Comparison of ENCODE assay signal across 28 mouse cellular contexts in the genomic region with DNA sequence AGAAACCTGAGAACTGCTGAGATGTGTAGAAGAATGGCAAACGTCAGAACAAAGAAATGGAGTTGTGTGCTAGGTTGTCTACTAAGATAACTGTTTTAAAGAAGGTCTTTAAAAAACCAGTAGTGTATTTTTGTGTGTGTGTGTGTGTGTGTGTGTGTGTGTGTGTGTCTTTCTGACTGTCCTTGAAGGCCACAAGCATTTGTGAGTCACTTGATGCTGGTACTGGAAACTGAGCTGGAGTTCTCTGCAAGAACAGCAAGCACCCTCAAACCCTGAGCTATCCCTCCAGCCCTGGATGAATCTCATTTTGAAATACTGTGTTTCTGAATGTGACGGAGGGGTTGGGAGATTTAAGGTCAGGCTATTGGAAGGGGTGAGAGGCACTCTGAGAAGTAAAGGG. TPM values are rescaled to one million over a fixed set of nuclear protein-coding genes. Genes with fewer than 3 reads are reported as not detected.
DNase-seq lines count a peak whose midpoint lies in the region; ATAC-seq lines count a peak whose summit lies in the region.
"Had no signal": no experiment of that assay in that cellular context is flagged by ENCODE, and none has a peak within 500 bp of the region (broad histone marks: within the 10 kb centered on the region; RNA-seq: fewer than 3 reads in every experiment).

No protein-coding gene starts in this region.

- H3K4me3 ChIP-seq in liver, embryonic 12.5 days = no peak overlapping the region
- H3K4me3 ChIP-seq: embryonic facial prominence, embryonic 10.5 days; embryonic facial prominence, embryonic 13.5 days; erythroblast, embryonic 14.5 days; forebrain, embryonic 12.5 days; forebrain, embryonic 15.5 days; heart, adult 2 months; heart, embryonic 10.5 days; heart, embryonic 13.5 days; hindbrain, embryonic 12.5 days; hindbrain, embryonic 15.5 days; intestine, embryonic 15.5 days had no signal

- H3K27me3 ChIP-seq in liver, embryonic 12.5 days (replicated peaks) = no peaks in the 10 kb centered on the region
- H3K27me3 ChIP-seq: CH12.LX; embryonic facial prominence, embryonic 13.5 days; forebrain, embryonic 12.5 days; forebrain, embryonic 15.5 days; heart, embryonic 13.5 days; hindbrain, embryonic 12.5 days; hindbrain, embryonic 15.5 days; intestine, embryonic 15.5 days; Patski had no signal

- H3K27ac ChIP-seq in liver, embryonic 12.5 days = 0 out of 2 replicates have a peak overlapping the region, but pooled peaks have one; percentile 8
- H3K27ac ChIP-seq: embryonic facial prominence, embryonic 10.5 days; embryonic facial prominence, embryonic 13.5 days; forebrain, embryonic 12.5 days; forebrain, embryonic 15.5 days; heart, adult 2 months; heart, embryonic 10.5 days; heart, embryonic 13.5 days; hindbrain, embryonic 12.5 days; hindbrain, embryonic 15.5 days; intestine, embryonic 15.5 days had no signal

- H3K36me3 ChIP-seq in liver, embryonic 12.5 days = peaks cover 46% of the 10 kb centered on the region
- H3K36me3 ChIP-seq: forebrain, embryonic 15.5 days; hindbrain, embryonic 15.5 days; intestine, embryonic 15.5 days had no signal

- no peak overlapping the region for H3K4me2 ChIP-seq in liver, embryonic 12.5 days
- H3K4me2 ChIP-seq: embryonic facial prominence, embryonic 13.5 days; forebrain, embryonic 12.5 days; forebrain, embryonic 15.5 days; hindbrain, embryonic 12.5 days; hindbrain, embryonic 15.5 days; intestine, embryonic 15.5 days had no signal

- ATAC-seq in liver, embryonic 12.5 days = no peak
- ATAC-seq: forebrain, embryonic 15.5 days; intestine, embryonic 15.5 days; Patski had no signal

- peak; percentile 39 to 67 for DNase-seq in adrenal gland, adult (ENCODE audit: inconsistent age in 2 of 2, low spot score in 1 of 2)
- DNase-seq in adrenal gland, postnatal 25 days = no peak
- peak; percentile 21 for DNase-seq in adrenal gland, postnatal 14 days
- no peak for DNase-seq in adrenal gland, postnatal 4 days (ENCODE audit: low spot score in 2 of 2)
- DNase-seq in liver = no peak
- DNase-seq: B cell, adult 2 months; cerebellum, adult 11-12 months; cerebellum, adult 8-10 months; cerebellum, postnatal 10 days; cerebellum, postnatal 36 days; embryo, embryonic 11 days; gastrocnemius, postnatal 25 days; heart, adult 2 months; kidney, adult 11 months had no signal

- no peak overlapping the region for H3K9ac ChIP-seq in liver, embryonic 12.5 days
- H3K9ac ChIP-seq: embryonic facial prominence, embryonic 13.5 days; forebrain, embryonic 12.5 days; forebrain, embryonic 15.5 days; heart, embryonic 13.5 days; hindbrain, embryonic 12.5 days; hindbrain, embryonic 15.5 days; intestine, embryonic 15.5 days had no signal

- WGBS in liver, embryonic 12.5 days (ENCODE audit: insufficient replicate concordance) = 80% methylated on average over 2 of the region's 2 CpGs

- H3K9me3 ChIP-seq in liver, embryonic 12.5 days (replicated peaks) = no peaks in the 10 kb centered on the region
- H3K9me3 ChIP-seq: embryonic facial prominence, embryonic 10.5 days; embryonic facial prominence, embryonic 13.5 days; forebrain, embryonic 12.5 days; forebrain, embryonic 15.5 days; G1E; heart, embryonic 10.5 days; heart, embryonic 13.5 days; hindbrain, embryonic 12.5 days; hindbrain, embryonic 15.5 days; intestine, embryonic 15.5 days had no signal

- peaks cover 71% of the 10 kb centered on the region for H3K4me1 ChIP-seq in liver, embryonic 12.5 days

RNA-seq across cellular contexts. Expression of a gene that starts 4.1 kb away (rescaled TPM):
- total RNA-seq in adrenal gland, postnatal 25 days (2021) = 209 and 252 TPM in 2 replicates
- 179 and 204 TPM in 2 replicates for total RNA-seq in adrenal gland, postnatal 14 days (2021)
- total RNA-seq in adrenal gland, postnatal 4 days (2021) = 100 to 1,000 TPM; 188 to 197 TPM
- polyA plus RNA-seq in liver, embryonic 12.5 days (2016; fragmentation: Nextera tagmentation; extraction: Ambion mirVana) = 117 and 123 TPM in 2 replicates

Comparison
In these comparisons a context has a peak if more than half of its experiments do, and no peak if none do; other contexts are left out.
1. DNase-seq: peak in adrenal gland, adult (2 of 2) and adrenal gland, postnatal 14 days (single experiment); none in adrenal gland, postnatal 25 days (single experiment), adrenal gland, postnatal 4 days (0 of 2) and liver (single experiment).